In genomic region chr5:122622526-122622925, GRCm38 (mm10) we compare ENCODE assay signal across 13 mouse cellular contexts. TPM values are rescaled to one million over a fixed set of nuclear protein-coding genes. Genes with fewer than 3 reads are reported as not detected.
DNase-seq lines count a peak whose midpoint lies in the region; ATAC-seq and TF ChIP-seq lines count a peak whose summit lies in the region.
"Had no signal": no experiment of that assay in that cellular context is flagged by ENCODE, and none has a peak within 500 bp of the region (broad histone marks: within the 10 kb centered on the region; RNA-seq: fewer than 3 reads in every experiment).

No protein-coding gene starts in this region.

- H3K79me2 ChIP-seq in heart, adult 2 months (replicated peaks; ENCODE audit: control insufficient read depth, insufficient read depth, low read length), result no peaks in the 10 kb centered on the region
- H3K79me2 ChIP-seq in liver, adult 2 months (ENCODE audit: control insufficient read depth, insufficient read depth, low read length), result no peaks in the 10 kb centered on the region

- DNase-seq in heart, adult 2 months, result no peak
- no peak for DNase-seq in heart, adult 8-10 months (ENCODE audit: low spot score)
- peak; percentile 95 for DNase-seq in liver, adult 2 months (ENCODE audit: extremely low read depth, low read depth, low spot score)
- no peak for DNase-seq in liver, postnatal 0 days
- peak; percentile 52 for DNase-seq in lung, postnatal 10 days
- no peak for DNase-seq in left cerebral cortex, adult 11 months (ENCODE audit: low spot score)
- DNase-seq in layer of hippocampus, postnatal 25 days (ENCODE audit: extremely low spot score in 1 of 2, low spot score in 1 of 2), result no peak
- DNase-seq: adrenal gland, postnatal 36 days; cerebellum, adult 9-11 months; kidney, adult 9 months had no signal

- 76% methylated on average over 5 of the region's 5 CpGs for WGBS in heart, adult 2 months
- WGBS in liver, adult 2 months, result 35% methylated on average over 5 of the region's 5 CpGs
- 76% methylated on average over 5 of the region's 5 CpGs for WGBS in liver, postnatal 0 days (ENCODE audit: insufficient replicate concordance)
- 87% methylated on average over 5 of the region's 5 CpGs for WGBS in embryonic facial prominence, embryonic 12.5 days

- no peaks in the 10 kb centered on the region for H3K9me3 ChIP-seq in liver, postnatal 0 days (ENCODE audit: low read length)
- no peaks in the 10 kb centered on the region for H3K9me3 ChIP-seq in embryonic facial prominence, embryonic 12.5 days

- TF ChIP-seq POLR2A in heart, adult 2 months (IDR thresholded peaks at IDR 0.05; ENCODE audit: insufficient read depth, low read depth, low read length), result no peak
- no peak for TF ChIP-seq POLR2A in liver, adult 2 months (IDR thresholded peaks at IDR 0.05; ENCODE audit: extremely low read depth, insufficient read depth, low read length)

- H3K9ac ChIP-seq in heart, adult 2 months (ENCODE audit: low read depth, low read length), result no peak overlapping the region
- H3K9ac ChIP-seq in liver, adult 2 months (ENCODE audit: low read depth, low read length), result no peak overlapping the region
- no peak overlapping the region for H3K9ac ChIP-seq in liver, postnatal 0 days (replicated peaks)
- H3K9ac ChIP-seq in embryonic facial prominence, embryonic 12.5 days, result no peak overlapping the region

- no peak; the same call in 1 of the 2 replicates for ATAC-seq in liver, postnatal 0 days
- no peak for ATAC-seq in embryonic facial prominence, embryonic 12.5 days (ENCODE audit: insufficient number of reproducible peaks, insufficient read depth, low FRiP score, low TSS enrichment)
- ATAC-seq: Patski had no signal

- no peak for TF ChIP-seq CTCF in heart, adult 2 months (IDR thresholded peaks at IDR 0.05)
- no peak for TF ChIP-seq CTCF in liver, adult 2 months (IDR thresholded peaks at IDR 0.05; ENCODE audit: low read depth, low read length)
- no peak for TF ChIP-seq CTCF in liver, postnatal 0 days (IDR thresholded peaks at IDR 0.05; ENCODE audit: low read depth)

- intact Hi-C loops in heart, adult 2 months (cut with DNase I), result loop anchor here (5.0 kb wide), 1 partner anchor 120 kb away; the partner anchor contains the start of gene Atp2a2

- peak overlapping the region; percentile 92 for H3K27ac ChIP-seq in heart, adult 2 months
- H3K27ac ChIP-seq in liver, adult 2 months (replicated peaks; ENCODE audit: insufficient read depth, low read depth, low read length), result peak overlapping the region; percentile 62
- no peak overlapping the region for H3K27ac ChIP-seq in liver, postnatal 0 days (ENCODE audit: low read depth)
- peak overlapping the region; percentile 82 for H3K27ac ChIP-seq in embryonic facial prominence, embryonic 12.5 days

- H3K27me3 ChIP-seq in heart, adult 2 months (ENCODE audit: control insufficient read depth, insufficient read depth, low read length), result no peaks in the 10 kb centered on the region
- H3K27me3 ChIP-seq in liver, adult 2 months (ENCODE audit: control insufficient read depth, insufficient read depth, low read length), result no peaks in the 10 kb centered on the region
- no peaks in the 10 kb centered on the region for H3K27me3 ChIP-seq in liver, postnatal 0 days (ENCODE audit: insufficient read depth, low read length)
- H3K27me3 ChIP-seq in embryonic facial prominence, embryonic 12.5 days, result no peaks in the 10 kb centered on the region
- H3K27me3 ChIP-seq: Patski had no signal

- peaks cover 16% of the 10 kb centered on the region for H3K4me1 ChIP-seq in heart, adult 2 months (ENCODE audit: control insufficient read depth, insufficient read depth, low read length)
- peaks cover 5% of the 10 kb centered on the region for H3K4me1 ChIP-seq in liver, adult 2 months (ENCODE audit: control insufficient read depth, insufficient read depth, low read length)
- H3K4me1 ChIP-seq in liver, postnatal 0 days (ENCODE audit: insufficient read depth), result peaks cover 4% of the 10 kb centered on the region; the same call in 1 of the 2 replicates
- H3K4me1 ChIP-seq in embryonic facial prominence, embryonic 12.5 days, result peaks cover 14% of the 10 kb centered on the region; the same call in 1 of the 2 replicates

- no peak for TF ChIP-seq EP300 in heart, adult 2 months (IDR thresholded peaks at IDR 0.05; ENCODE audit: insufficient read depth, low read depth, low read length)
- TF ChIP-seq EP300 in liver, postnatal 0 days (IDR thresholded peaks at IDR 0.05; ENCODE audit: low read depth), result no peak

- H3K4me2 ChIP-seq in liver, postnatal 0 days (ENCODE audit: low read depth, low read length), result no peak overlapping the region
- no peak overlapping the region for H3K4me2 ChIP-seq in embryonic facial prominence, embryonic 12.5 days (replicated peaks)

- H3K36me3 ChIP-seq in heart, adult 2 months (ENCODE audit: control insufficient read depth, insufficient read depth, low read length), result no peaks in the 10 kb centered on the region
- H3K36me3 ChIP-seq in liver, adult 2 months (ENCODE audit: control insufficient read depth, insufficient read depth, low read length), result no peaks in the 10 kb centered on the region
- H3K36me3 ChIP-seq in liver, postnatal 0 days (replicated peaks; ENCODE audit: insufficient read depth, low read length), result no peaks in the 10 kb centered on the region
- no peaks in the 10 kb centered on the region for H3K36me3 ChIP-seq in embryonic facial prominence, embryonic 12.5 days

- no peak overlapping the region for H3K4me3 ChIP-seq in heart, adult 2 months
- no peak overlapping the region for H3K4me3 ChIP-seq in liver, adult 2 months (ENCODE audit: insufficient read depth, low read depth, low read length)
- H3K4me3 ChIP-seq in liver, postnatal 0 days (ENCODE audit: low read depth, low read length), result no peak overlapping the region
- no peak overlapping the region for H3K4me3 ChIP-seq in embryonic facial prominence, embryonic 12.5 days
- H3K4me3 ChIP-seq: myocyte had no signal

RNA-seq across cellular contexts. Expression of gene Ift81, which starts 8.2 kb away (rescaled TPM):
- 10 to 100 TPM; 78.1 to 97.0 TPM for total RNA-seq in heart, adult 2 months (2021)
- polyA plus RNA-seq in heart, adult 2 months (2012; rRNA removed), result 11.4 and 25.3 TPM in 2 replicates
- 10 to 100 TPM; 64.5 to 96.2 (median 80.6) TPM for total RNA-seq in heart, adult 8-10 months (2022)
- total RNA-seq in liver, adult 2 months (2014; rRNA removed), result 1.7 and 3.0 TPM in 2 replicates
- 0.14 and 0.38 TPM in 2 replicates for polyA plus RNA-seq in liver, adult 2 months (2012; rRNA removed)
- polyA plus RNA-seq in liver, postnatal 0 days (2015; fragmentation: Nextera tagmentation; extraction: Ambion mirVana), result 2.7 TPM in 2 replicates
- polyA plus RNA-seq in embryonic facial prominence, embryonic 12.5 days (2016; fragmentation: Nextera tagmentation; extraction: Ambion mirVana), result 43.5 and 44.9 TPM in 2 replicates
- 10 to 100 TPM; 34.5 to 37.4 TPM for total RNA-seq in layer of hippocampus, postnatal 25 days (2021)

RNA-seq across cellular contexts. Expression of gene P2rx7, which starts 21.2 kb away (rescaled TPM):
- 1 to 10 TPM; 2.8 to 3.1 TPM for total RNA-seq in heart, adult 2 months (2021)
- polyA plus RNA-seq in heart, adult 2 months (2012; rRNA removed), result 7.2 and 7.4 TPM in 2 replicates
- 1 to 10 TPM; 3.1 to 3.6 (median 3.4) TPM for total RNA-seq in heart, adult 8-10 months (2022)
- total RNA-seq in liver, adult 2 months (2014; rRNA removed), result 2.2 and 4.3 TPM in 2 replicates
- polyA plus RNA-seq in liver, adult 2 months (2012; rRNA removed), result 2.7 and 4.0 TPM in 2 replicates
- polyA plus RNA-seq in liver, postnatal 0 days (2015; fragmentation: Nextera tagmentation; extraction: Ambion mirVana), result 1.7 and 2.1 TPM in 2 replicates
- 0.74 and 0.96 TPM in 2 replicates for polyA plus RNA-seq in embryonic facial prominence, embryonic 12.5 days (2016; fragmentation: Nextera tagmentation; extraction: Ambion mirVana)
- total RNA-seq in layer of hippocampus, postnatal 25 days (2021), result 10 to 100 TPM in 1 of 2 experiments, 1 to 10 TPM in 1; 7.0 to 10.8 TPM

Comparison
In these comparisons a context has a peak if more than half of its experiments do, and no peak if none do; other contexts are left out.
1. DNase-seq: peak in liver, adult 2 months (single experiment) and lung, postnatal 10 days (single experiment); none in heart, adult 2 months (0 of 2), heart, adult 8-10 months (single experiment), liver, postnatal 0 days (single experiment), left cerebral cortex, adult 11 months (single experiment) and layer of hippocampus, postnatal 25 days (0 of 2).